Mouse (Mus musculus): Measurements from ENCODE around the gene Ift46. TPM values are rescaled to one million over a fixed set of nuclear protein-coding genes. Genes with fewer than 3 reads are reported as not detected.
"Not testable (repeated sequence)": the region's sequence is repeated elsewhere in the genome, so short reads cannot be mapped to it uniquely, and the experiment has no call there.

Ift46 gene
- total RNA-seq, 2 experiments from 2014 or later = 73.0 to 87.7 TPM

DNA sequence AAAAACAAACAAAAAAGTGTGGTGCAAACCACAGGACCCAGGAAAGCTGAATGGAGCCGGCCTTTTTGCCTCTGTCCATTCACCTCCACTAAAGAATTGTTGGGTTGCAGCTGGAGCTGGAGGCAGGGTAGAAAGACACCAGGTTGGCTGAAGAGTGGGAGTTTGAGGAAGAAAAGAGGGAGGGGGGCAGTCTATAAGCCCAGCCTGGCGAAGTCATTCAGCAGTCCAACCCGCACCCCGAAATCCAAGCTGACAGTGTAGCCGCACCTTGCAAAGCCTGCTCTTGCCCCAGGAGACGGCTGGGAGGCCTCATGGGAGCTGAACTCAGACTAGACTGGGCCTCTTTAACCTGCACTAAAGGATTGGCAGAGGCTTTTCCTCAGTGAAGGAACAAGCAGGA, 31.8 kb upstream of the Ift46 start:
- no peak for DNase-seq

DNA sequence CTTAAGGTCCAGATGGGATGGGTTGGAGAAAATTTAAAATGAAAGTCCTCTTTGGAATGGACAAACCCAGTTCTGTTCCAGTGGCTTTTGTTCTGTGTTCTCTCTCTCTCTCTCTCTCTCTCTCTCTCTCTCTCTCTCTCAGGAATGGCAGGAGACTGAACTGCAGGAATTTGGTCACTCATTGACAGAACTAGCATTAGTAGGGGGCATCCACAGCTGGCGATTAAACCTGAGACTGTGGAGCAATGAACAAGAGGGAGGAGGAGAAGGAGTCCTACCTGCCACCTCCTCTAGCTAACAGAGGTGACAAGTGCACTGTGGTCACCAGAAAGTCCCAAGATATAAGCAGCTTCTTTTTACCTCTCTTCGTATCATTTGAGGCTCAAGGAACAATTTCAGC, 31.4 kb upstream of the Ift46 start:
- DNase-seq = no peak

DNA sequence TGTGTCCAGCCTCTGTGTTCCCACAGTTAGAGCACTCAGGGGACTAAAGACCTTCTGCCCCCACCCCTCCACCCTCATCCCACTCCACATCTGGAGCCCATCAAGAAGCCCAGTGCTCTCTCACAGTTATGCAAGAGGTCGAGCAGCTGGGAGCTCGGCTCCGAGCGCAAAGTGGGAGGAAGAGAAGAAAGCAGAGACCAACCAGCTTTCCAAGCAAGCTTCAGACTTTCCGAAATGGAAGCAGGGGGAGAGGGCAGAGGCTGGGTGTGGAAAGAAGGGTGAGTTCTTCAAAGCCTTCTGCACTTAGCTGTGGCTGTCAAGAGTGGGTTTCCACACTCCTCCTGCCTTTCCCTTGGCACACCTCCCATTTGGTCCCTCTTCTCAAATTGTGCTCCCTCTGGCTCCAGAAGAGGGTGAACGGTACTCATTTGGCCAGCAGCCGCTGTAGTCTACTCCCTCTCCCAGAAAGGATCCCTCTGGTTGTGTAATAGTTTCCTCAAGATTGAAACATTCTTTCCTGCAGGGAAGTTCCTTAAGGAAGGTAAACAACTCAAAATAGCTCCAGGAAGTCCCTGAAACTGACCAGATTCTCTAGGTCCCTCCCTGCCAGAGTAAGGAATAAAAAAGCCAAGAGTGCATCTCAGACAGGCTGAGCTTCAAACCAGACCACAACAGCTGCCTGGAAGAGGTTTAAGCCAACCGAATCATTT, 30.3 kb upstream of the Ift46 start:
- DNase-seq = peak; percentile 34

- DNase-seq = no peak
These were observed 27.0 kb upstream of the Ift46 start for GRCm38 (mm10) chr9:44740663-44741192.

DNA sequence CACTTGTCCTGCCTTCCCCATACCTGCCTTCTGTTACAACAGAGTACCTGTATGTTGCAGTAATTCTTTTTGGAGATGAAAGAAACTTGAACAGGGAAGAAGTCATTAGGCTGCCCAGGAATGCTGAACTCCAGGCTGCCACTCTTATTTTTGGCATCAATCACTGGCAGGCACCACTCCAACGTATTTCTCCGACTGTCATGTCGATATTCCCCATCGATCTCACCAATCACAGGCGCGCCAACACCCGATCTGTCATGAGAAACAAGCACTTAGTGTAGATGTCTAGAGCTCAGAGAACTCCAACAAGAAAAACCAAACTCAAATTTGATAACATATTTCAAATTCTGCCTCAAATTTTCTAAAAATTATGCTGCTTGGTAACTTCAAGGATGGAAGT, 22.3 kb upstream of the Ift46 start:
- no peak for DNase-seq

DNA sequence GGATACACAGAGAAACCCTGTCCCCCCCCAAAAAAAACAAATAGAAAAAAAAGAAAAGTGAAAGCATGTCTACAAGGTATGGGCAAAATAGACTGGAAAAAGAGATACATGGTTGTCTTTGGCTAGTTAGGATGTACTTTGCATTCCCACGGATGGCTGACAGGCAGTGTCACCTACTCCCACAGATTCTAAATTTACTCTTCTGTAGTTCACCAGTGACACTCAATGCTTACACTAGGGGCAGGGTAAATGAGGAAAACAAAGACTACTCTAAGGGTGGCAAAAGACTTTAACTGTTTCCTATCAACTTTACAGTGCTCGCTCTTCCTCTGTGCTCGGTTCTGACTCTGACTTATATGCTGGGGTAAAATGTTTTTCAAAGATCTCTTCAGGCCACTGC, 21.0 kb upstream of the Ift46 start:
- no peak for DNase-seq

DNA sequence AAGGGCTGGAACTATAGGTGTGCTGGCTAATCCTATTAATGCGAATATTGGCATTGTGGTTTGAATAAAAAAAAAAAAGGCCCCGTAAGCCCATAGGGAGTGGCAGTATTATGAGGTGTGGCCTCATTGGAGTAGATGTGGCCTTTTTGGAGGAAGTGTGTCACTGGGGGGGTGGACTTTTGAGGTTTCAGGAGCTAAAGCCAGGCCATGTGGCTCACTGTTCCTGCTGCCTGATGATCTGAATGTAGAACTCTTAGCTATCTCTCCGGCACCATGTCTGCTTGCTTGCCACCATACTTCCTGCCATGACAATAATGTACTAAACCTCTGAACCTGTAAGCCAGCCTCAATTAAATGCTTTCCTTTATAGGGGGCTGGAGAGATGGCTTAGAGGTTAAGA, 20.4 kb upstream of the Ift46 start:
- DNase-seq = no peak

DNA sequence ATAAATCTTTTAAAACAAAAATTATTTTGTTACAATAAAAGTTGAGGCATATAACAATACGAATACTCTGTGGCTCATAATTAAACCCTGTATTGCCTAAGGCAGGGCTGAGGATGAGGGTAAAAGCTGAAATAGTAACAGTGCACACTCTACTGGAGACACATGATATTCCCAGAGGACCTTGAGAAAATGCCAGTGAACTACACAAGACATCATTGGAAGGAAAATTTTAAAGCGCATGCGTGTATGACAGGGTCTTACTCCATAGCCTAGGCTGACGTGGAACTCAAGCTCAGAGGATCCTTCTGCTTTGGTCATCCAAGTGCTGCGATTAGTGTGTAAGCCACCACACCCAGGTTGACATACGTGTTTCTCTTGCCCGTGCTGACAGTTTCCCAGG, 19.2 kb upstream of the Ift46 start:
- DNase-seq = peak; percentile 17

DNA sequence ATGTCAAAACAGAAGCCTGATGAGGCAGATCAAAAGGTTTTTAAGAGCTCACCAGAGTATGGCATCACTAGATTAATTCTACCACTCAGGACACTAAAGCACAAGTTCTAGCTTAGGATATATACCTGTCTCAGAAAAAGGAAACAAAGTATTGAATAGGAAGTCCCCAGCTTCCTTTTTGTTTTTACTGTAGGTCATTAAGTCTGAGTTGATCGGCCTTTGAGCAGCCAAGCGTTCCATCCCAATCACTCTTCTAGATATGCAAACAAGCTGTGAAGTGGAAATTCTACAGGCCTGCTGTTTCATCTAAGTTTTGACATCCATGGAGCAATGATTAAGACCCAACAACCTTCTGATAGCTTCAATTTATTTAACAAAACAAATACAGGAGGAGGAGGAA, 6.8 kb upstream of the Ift46 start:
- no peak for DNase-seq

DNA sequence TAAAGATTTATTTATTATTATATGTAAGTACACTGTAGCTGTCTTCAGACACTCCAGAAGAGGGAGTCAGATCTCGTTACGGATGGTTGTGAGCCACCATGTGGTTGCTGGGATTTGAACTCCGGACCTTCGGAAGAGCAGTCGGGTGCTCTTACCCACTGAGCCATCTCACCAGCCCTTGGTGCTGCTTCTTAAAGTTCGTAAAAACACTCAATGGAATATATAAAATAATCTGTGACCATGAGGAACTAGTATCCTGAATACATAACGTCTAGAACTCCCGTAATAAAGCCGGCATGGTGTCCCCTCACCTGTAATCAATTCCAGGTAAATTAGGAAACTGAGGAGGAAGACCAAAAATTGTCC, 304 bp downstream of the Ift46 start:
- not testable (repeated sequence) for DNase-seq

- DNase-seq = no peak
These were observed 3.7 kb downstream of the Ift46 start for GRCm38 (mm10) chr9:44771376-44771775.

- no peak for DNase-seq
These were observed 4.7 kb downstream of the Ift46 start for GRCm38 (mm10) chr9:44772392-44772749.

DNA sequence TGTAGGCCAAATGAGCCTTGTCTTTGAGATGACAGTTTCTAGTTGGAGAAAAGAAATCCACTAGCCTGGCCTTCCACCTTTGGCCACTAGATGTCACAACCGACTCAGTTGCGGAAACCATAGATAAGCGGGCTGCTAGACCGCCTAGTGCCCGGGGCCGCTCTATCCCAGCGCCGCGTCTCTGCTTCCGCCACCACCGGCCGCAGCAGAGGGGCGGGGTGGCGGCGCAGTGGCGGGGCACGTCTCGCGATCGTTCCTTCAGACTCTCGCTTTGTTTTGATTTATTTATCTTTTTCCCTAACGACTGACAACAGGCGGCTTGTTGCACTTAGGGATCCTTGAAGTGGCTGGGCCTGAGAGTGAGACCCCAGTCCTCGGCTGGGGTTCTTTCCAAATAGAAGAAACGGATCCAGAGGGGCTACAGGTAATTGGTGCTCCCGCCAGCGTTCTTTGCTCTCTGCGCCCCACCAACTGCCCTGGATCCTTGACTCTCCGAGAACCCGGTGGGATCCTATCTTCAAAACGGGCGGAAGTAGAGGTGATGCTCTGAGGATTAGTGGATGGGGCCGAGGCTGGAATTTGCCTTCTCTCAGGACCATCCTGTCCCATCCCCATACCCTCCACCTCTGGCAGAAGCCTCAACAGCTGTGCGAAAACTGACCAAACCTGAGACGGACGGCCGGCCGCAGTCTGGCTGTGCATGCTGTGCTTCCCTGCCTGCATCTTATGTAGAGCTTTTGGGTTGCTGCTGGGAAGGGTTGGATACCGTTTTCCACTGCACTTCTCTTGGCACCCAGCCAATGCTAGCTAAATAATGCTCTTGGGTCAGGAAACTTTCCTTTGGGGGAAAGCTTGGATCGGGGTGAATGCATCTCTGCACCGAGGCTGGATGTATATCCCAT, 5.3 kb downstream of the Ift46 start:
- peak; percentile 95 for DNase-seq

DNA sequence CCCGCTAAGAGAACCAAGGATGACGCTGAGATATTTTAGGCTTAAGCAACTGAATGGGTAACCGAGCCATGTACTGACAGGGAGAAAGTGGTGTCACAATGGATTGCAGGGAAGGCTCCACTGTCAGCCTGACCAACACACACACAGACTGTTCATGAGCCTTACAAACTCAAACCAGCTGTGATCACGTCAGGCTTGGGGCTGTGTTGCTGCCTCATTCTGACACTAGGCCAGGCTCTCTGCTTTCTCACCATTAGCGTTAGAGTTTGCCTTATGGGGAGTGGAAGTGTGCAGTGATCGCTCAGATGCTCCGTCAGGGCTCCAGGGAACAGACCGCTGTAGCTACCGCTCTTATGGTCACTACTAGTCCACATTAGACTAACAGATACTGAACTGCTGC, 25.1 kb downstream of the Ift46 start:
- no peak for DNase-seq

- no peak for DNase-seq
These were observed 30.6 kb downstream of the Ift46 start for GRCm38 (mm10) chr9:44798298-44798697.

GRCm38 (mm10) chr9:44799102-44799957, 31.6 kb downstream of the Ift46 start, which contains the start of gene Tmem25:
Gene Tmem25, minus strand, starts transcription at chr9:44799307.
- DNase-seq = peak; percentile 94

GRCm38 (mm10) chr9:44799958-44800324, 32.2 kb downstream of the Ift46 start:
- DNase-seq = no peak

GRCm38 (mm10) chr9:44801669-44802068, 34.0 kb downstream of the Ift46 start:
- DNase-seq = no peak

DNA sequence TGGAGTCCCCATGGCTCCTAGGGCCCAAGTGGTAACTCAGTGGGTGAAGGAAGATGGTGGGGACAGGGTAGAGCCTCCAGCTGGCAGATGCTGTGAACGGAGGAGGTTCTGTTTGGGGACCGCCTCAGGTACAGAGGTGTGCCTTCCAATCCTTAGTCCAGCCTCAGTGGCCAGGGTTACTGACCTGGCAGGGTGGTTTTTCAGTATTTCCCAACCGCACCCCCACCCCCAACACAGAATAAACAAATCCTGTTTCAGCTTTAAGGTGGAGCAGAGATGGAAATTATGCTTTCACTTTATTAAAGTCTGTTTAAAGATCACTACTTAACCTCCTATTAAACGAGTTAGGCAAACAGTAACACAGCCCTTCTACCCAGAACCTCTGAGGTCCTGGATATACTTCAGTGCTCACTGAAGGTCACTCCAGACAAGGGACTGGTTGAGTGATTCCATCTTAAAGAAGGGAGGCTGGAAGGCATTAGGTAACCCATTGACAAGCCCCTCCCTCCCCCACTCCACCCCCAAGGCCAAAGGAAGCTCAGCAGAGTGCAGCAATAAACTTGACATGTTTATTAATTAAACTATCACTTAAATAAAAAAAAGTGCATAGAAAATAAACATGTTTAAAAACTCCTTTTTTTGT, 35.2 kb downstream of the Ift46 start, which contains the start of gene Ttc36:
Gene Ttc36 (minus strand): TSS at position 265 of the 643 bp plus-strand sequence.
- DNase-seq = peak; percentile 47

GRCm38 (mm10) chr9:44804678-44805077, 37.0 kb downstream of the Ift46 start:
- DNase-seq = no peak

- no peak for DNase-seq
These were observed 37.8 kb downstream of the Ift46 start for GRCm38 (mm10) chr9:44805536-44805935.

DNA sequence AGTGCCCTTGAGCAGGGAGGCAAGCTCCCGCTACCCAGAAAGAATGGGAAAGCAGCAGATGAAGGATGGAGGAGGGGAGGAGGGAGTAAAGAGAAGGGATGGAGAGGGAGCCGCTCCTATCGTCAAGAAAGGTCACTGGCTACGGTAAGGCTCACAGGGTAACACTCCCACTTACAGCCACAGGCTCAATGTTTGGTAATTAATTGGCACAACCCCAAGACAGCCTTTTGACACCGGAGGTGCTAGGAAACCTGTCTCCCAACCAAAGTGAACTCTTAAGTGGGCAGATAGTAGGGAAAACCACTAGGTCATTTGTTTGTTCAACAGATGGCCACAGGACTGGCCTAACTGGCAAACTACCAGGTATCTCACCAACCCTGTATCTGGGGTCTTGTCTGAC, 39.4 kb downstream of the Ift46 start:
- DNase-seq = no peak
